Mouse (Mus musculus): ENCODE measurements around the gene Lrrc19. TPM values are rescaled to one million over a fixed set of nuclear protein-coding genes. Genes with fewer than 3 reads are reported as not detected.
"Not testable (repeated sequence)": the region's sequence is repeated elsewhere in the genome, so short reads cannot be mapped to it uniquely, and the experiment has no call there.

The Lrrc19 gene
- polyA plus RNA-seq, 1 experiment, result 0.04 TPM

GRCm38 (mm10) chr4:94682029-94682428 lies 32.1 kb upstream of the Lrrc19 start:
- Histone ChIP-seq H3ac (ENCODE audit: control insufficient read depth, insufficient read length, low read depth) (no peak overlapping the region), H3K4me3 (ENCODE audit: insufficient read depth, poor library complexity, severe bottlenecking) (no peak overlapping the region), H3K36me3 (ENCODE audit: control insufficient read depth, insufficient read depth) (peaks cover 38% of the 10 kb centered on the region), H3K27me3 (ENCODE audit: control insufficient read depth, insufficient read depth, insufficient read length) (no peaks in the 10 kb centered on the region), H3K79me2 (ENCODE audit: control insufficient read depth, insufficient read depth) (no peaks in the 10 kb centered on the region), H3K79me3 (ENCODE audit: low read depth) (no peaks in the 10 kb centered on the region)
- no peak for TF ChIP-seq MYOG (IDR thresholded peaks at IDR 0.05; ENCODE audit: control insufficient read depth, extremely low read depth, insufficient read length)
- no peak for TF ChIP-seq MYOD1 (IDR thresholded peaks at IDR 0.05; ENCODE audit: control insufficient read depth, insufficient read length, low read depth)
- no peak for TF ChIP-seq CTCF (IDR thresholded peaks at IDR 0.05; ENCODE audit: control insufficient read depth, insufficient read depth, insufficient read length)
- TF ChIP-seq USF1 (IDR thresholded peaks at IDR 0.05; ENCODE audit: low read depth), result no peak
- no peak for TF ChIP-seq MAX (IDR thresholded peaks at IDR 0.05)
- no peak for TF ChIP-seq CEBPB (IDR thresholded peaks at IDR 0.05; ENCODE audit: low read depth)
- TF ChIP-seq FOSL1 (IDR thresholded peaks at IDR 0.05; ENCODE audit: insufficient read depth, low read length, poor library complexity, severe bottlenecking), result no peak

DNA sequence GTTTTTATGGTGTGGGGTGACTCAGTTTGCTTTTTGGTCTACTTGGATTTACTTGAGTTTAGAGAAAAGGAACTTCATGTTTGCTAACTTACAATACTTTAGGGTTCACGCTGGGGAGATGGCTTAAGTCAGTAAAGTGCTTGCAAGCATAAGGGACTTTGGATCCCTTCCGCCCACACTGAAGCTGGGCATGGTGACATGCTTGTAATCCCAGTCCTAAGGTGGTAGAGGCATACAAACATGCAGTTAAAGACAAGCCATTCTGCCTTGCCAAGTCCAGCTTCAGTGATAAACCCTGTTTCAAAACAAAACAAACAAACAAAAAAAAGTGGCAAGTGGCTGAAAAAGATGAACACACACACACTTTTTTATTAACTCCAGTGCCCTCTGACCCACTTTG lies 31.2 kb upstream of the Lrrc19 start:
- Histone ChIP-seq H3K36me3 (ENCODE audit: control insufficient read depth, insufficient read depth) (peaks cover 29% of the 10 kb centered on the region), H3K27me3 (ENCODE audit: control insufficient read depth, insufficient read depth, insufficient read length) (no peaks in the 10 kb centered on the region), H3K79me2 (ENCODE audit: control insufficient read depth, insufficient read depth) (no peaks in the 10 kb centered on the region), H3ac (ENCODE audit: control insufficient read depth, insufficient read length, low read depth) (no peak overlapping the region), H3K79me3 (ENCODE audit: low read depth) (no peaks in the 10 kb centered on the region), H3K4me3 (ENCODE audit: insufficient read depth, poor library complexity, severe bottlenecking) (no peak overlapping the region)
- TF ChIP-seq MAX (IDR thresholded peaks at IDR 0.05), result no peak
- TF ChIP-seq MYOG (IDR thresholded peaks at IDR 0.05; ENCODE audit: control insufficient read depth, extremely low read depth, insufficient read length), result no peak
- no peak for TF ChIP-seq CEBPB (IDR thresholded peaks at IDR 0.05; ENCODE audit: low read depth)
- TF ChIP-seq CTCF (IDR thresholded peaks at IDR 0.05; ENCODE audit: control insufficient read depth, insufficient read depth, insufficient read length), result no peak
- no peak for TF ChIP-seq USF1 (IDR thresholded peaks at IDR 0.05; ENCODE audit: low read depth)
- TF ChIP-seq FOSL1 (IDR thresholded peaks at IDR 0.05; ENCODE audit: insufficient read depth, low read length, poor library complexity, severe bottlenecking), result no peak
- no peak for TF ChIP-seq MYOD1 (IDR thresholded peaks at IDR 0.05; ENCODE audit: control insufficient read depth, insufficient read length, low read depth)

GRCm38 (mm10) chr4:94680662-94681061 lies 30.7 kb upstream of the Lrrc19 start:
- H3K79me3 ChIP-seq (ENCODE audit: low read depth), result no peaks in the 10 kb centered on the region
- no peak overlapping the region for H3K4me3 ChIP-seq (ENCODE audit: insufficient read depth, poor library complexity, severe bottlenecking)

DNA sequence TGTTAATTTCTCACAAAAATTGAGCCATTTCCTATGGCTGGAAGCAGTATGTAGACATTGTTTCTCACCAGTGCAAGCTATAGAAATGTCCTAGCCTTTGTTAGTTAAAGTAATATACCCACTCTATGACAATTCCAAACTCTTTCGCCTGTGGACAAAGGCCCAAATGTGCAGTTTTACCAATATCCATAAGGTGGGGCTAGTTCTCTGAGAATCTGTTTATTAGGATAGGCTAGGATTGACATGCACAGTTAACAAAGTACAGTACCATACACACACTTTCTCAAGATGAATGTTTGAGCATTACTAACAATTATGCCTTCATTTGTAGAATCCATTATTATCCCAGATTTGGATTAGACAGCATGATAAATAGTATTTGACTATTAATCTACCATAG lies 19.8 kb upstream of the Lrrc19 start:
- Histone ChIP-seq H3ac (ENCODE audit: control insufficient read depth, insufficient read length, low read depth) (no peak overlapping the region), H3K27me3 (ENCODE audit: control insufficient read depth, insufficient read depth, insufficient read length) (no peaks in the 10 kb centered on the region), H3K4me3 (ENCODE audit: insufficient read depth, poor library complexity, severe bottlenecking) (no peak overlapping the region), H3K79me2 (ENCODE audit: control insufficient read depth, insufficient read depth) (no peaks in the 10 kb centered on the region), H3K79me3 (ENCODE audit: low read depth) (no peaks in the 10 kb centered on the region), H3K36me3 (ENCODE audit: control insufficient read depth, insufficient read depth) (peaks cover 8% of the 10 kb centered on the region)
- TF ChIP-seq MYOD1 (IDR thresholded peaks at IDR 0.05; ENCODE audit: control insufficient read depth, insufficient read length, low read depth) (no peak), CTCF (IDR thresholded peaks at IDR 0.05; ENCODE audit: control insufficient read depth, insufficient read depth, insufficient read length) (no peak), USF1 (IDR thresholded peaks at IDR 0.05; ENCODE audit: low read depth) (no peak), CEBPB (IDR thresholded peaks at IDR 0.05; ENCODE audit: low read depth) (no peak), MYOG (IDR thresholded peaks at IDR 0.05; ENCODE audit: control insufficient read depth, extremely low read depth, insufficient read length) (no peak), FOSL1 (IDR thresholded peaks at IDR 0.05; ENCODE audit: insufficient read depth, low read length, poor library complexity, severe bottlenecking) (no peak), MAX (IDR thresholded peaks at IDR 0.05) (no peak)

More at GRCm38 (mm10) chr4:94680662-94681061, 30.7 kb upstream of the Lrrc19 start:
- no peak for TF ChIP-seq MAX (IDR thresholded peaks at IDR 0.05)
- TF ChIP-seq CEBPB (IDR thresholded peaks at IDR 0.05; ENCODE audit: low read depth), result no peak
- TF ChIP-seq USF1 (IDR thresholded peaks at IDR 0.05; ENCODE audit: low read depth), result no peak
- Histone ChIP-seq H3K79me2 (ENCODE audit: control insufficient read depth, insufficient read depth) (no peaks in the 10 kb centered on the region), H3K27me3 (ENCODE audit: control insufficient read depth, insufficient read depth, insufficient read length) (no peaks in the 10 kb centered on the region), H3ac (ENCODE audit: control insufficient read depth, insufficient read length, low read depth) (no peak overlapping the region), H3K36me3 (ENCODE audit: control insufficient read depth, insufficient read depth) (peaks cover 25% of the 10 kb centered on the region)

DNA sequence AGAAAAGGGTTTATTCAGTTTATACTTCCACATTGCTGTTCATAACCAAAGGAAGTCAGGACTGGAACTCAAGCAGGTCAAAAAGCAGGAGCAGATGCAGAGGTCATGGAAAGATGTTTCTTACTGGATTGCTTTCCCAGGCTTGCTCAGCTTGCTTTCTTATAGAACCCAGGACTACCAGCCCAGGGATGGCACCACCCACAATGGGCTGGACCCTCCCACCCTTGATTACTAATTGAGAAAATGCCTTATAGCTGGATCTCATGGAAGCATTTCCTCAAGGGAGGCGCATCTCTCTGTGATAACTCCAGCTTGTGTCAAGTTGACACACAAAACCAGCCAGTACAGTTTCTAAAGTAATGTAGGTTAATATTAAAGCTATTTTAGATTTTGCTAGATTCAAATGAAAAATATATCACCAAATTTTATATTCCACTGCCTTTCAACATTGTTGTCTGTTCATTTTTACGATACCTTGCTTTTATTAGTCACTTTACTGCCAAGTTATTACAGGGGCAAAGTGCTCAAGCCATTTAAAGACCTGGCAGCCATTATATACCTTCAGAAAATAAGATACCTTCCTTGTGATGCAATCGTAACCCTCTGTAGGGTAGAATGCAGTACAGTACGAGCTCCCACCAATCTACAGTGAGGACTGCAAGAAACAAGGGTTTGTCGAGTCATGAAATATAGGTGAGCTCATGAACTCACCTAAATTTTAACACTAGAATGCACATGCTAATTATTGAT lies 657 bp upstream of the Lrrc19 start:
- not testable (repeated sequence) for H3K4me3 ChIP-seq (ENCODE audit: insufficient read depth, poor library complexity, severe bottlenecking); H3ac ChIP-seq (ENCODE audit: control insufficient read depth, insufficient read length, low read depth); H3K79me2 ChIP-seq (ENCODE audit: control insufficient read depth, insufficient read depth); H3K79me3 ChIP-seq (ENCODE audit: low read depth); H3K27me3 ChIP-seq (ENCODE audit: control insufficient read depth, insufficient read depth, insufficient read length)
- peaks cover 27% of the 10 kb centered on the region for H3K36me3 ChIP-seq (ENCODE audit: control insufficient read depth, insufficient read depth)

GRCm38 (mm10) chr4:94643141-94643540 lies 6.8 kb downstream of the Lrrc19 start:
- H3K36me3 ChIP-seq (ENCODE audit: control insufficient read depth, insufficient read depth), result no peaks in the 10 kb centered on the region
- H3ac ChIP-seq (ENCODE audit: control insufficient read depth, insufficient read length, low read depth), result no peak overlapping the region
- H3K27me3 ChIP-seq (ENCODE audit: control insufficient read depth, insufficient read depth, insufficient read length), result no peaks in the 10 kb centered on the region
- H3K4me3 ChIP-seq (ENCODE audit: insufficient read depth, poor library complexity, severe bottlenecking), result no peak overlapping the region
- no peaks in the 10 kb centered on the region for H3K79me2 ChIP-seq (ENCODE audit: control insufficient read depth, insufficient read depth)
- no peaks in the 10 kb centered on the region for H3K79me3 ChIP-seq (ENCODE audit: low read depth)
- TF ChIP-seq USF1 (IDR thresholded peaks at IDR 0.05; ENCODE audit: low read depth), result no peak
- TF ChIP-seq MYOG (IDR thresholded peaks at IDR 0.05; ENCODE audit: control insufficient read depth, extremely low read depth, insufficient read length), result no peak
- TF ChIP-seq CEBPB (IDR thresholded peaks at IDR 0.05; ENCODE audit: low read depth), result no peak
- no peak for TF ChIP-seq MAX (IDR thresholded peaks at IDR 0.05)

Measured in C2C12 (cell line).